In genomic region chr1:132371298-132372081, GRCm38 (mm10) we compare ENCODE assay signal across 9 mouse cellular contexts. TPM values are rescaled to one million over a fixed set of nuclear protein-coding genes. Genes with fewer than 3 reads are reported as not detected.
DNase-seq lines count a peak whose midpoint lies in the region; ATAC-seq and TF ChIP-seq lines count a peak whose summit lies in the region.
"Had no signal": no experiment of that assay in that cellular context is flagged by ENCODE, and none has a peak within 500 bp of the region (broad histone marks: within the 10 kb centered on the region; RNA-seq: fewer than 3 reads in every experiment).

No protein-coding gene starts in this region.

- peak overlapping the region; percentile 54 for H3K27ac ChIP-seq in spleen, adult 2 months (ENCODE audit: insufficient read depth, low read length)
- H3K27ac ChIP-seq in liver, embryonic 15.5 days (replicated peaks), result peak overlapping the region; percentile 95

- H3K4me3 ChIP-seq in erythroblast, embryonic 14.5 days (replicated peaks), result peak overlapping the region; percentile 7
- H3K4me3 ChIP-seq in spleen, adult 2 months (ENCODE audit: extremely low read depth, insufficient read depth, insufficient read length), result no peak overlapping the region
- no peak overlapping the region for H3K4me3 ChIP-seq in liver, embryonic 15.5 days (replicated peaks)

- 70% methylated on average over 8 of the region's 8 CpGs for WGBS in spleen, adult 2 months
- 65% methylated on average over 8 of the region's 8 CpGs for WGBS in liver, embryonic 15.5 days (ENCODE audit: insufficient replicate concordance)

- H3K9me3 ChIP-seq in erythroblast, embryonic 14.5 days (ENCODE audit: control insufficient read depth, low read length), result no peaks in the 10 kb centered on the region
- no peaks in the 10 kb centered on the region for H3K9me3 ChIP-seq in liver, embryonic 15.5 days (replicated peaks)

- H3K27me3 ChIP-seq in erythroblast, embryonic 14.5 days (ENCODE audit: control insufficient read depth), result no peaks in the 10 kb centered on the region
- H3K27me3 ChIP-seq in spleen, adult 2 months (ENCODE audit: control insufficient read depth, insufficient read depth, low read length), result no peaks in the 10 kb centered on the region
- H3K27me3 ChIP-seq in liver, embryonic 15.5 days, result no peaks in the 10 kb centered on the region

- H3K4me2 ChIP-seq in liver, embryonic 15.5 days, result peak overlapping the region; percentile 66; the same call in 1 of the 2 replicates

- peaks cover 87% of the 10 kb centered on the region for H3K4me1 ChIP-seq in erythroblast, embryonic 14.5 days (ENCODE audit: control insufficient read depth)
- peaks cover 14% of the 10 kb centered on the region; the same call in 1 of the 2 replicates for H3K4me1 ChIP-seq in spleen, adult 2 months (ENCODE audit: control insufficient read depth, insufficient read depth, insufficient read length)
- peaks cover 93% of the 10 kb centered on the region for H3K4me1 ChIP-seq in liver, embryonic 15.5 days (replicated peaks)

- no peak for TF ChIP-seq POLR2A in spleen, adult 2 months (IDR thresholded peaks at IDR 0.05; ENCODE audit: low read depth, low read length)

- H3K9ac ChIP-seq in liver, embryonic 15.5 days, result 0 out of 2 replicates have a peak overlapping the region, but pooled peaks have one; percentile 29

- no peak for ATAC-seq in erythroblast, adult 5-6 weeks (replicated peaks; ENCODE audit: low FRiP score, poor library complexity, severe bottlenecking)
- no peak for ATAC-seq in liver, embryonic 15.5 days (ENCODE audit: insufficient read depth)
- ATAC-seq: inflammation-experienced regulatory T-cells, adult 6 months had no signal

- no peak for TF ChIP-seq CTCF in spleen, adult 2 months (IDR thresholded peaks at IDR 0.05; ENCODE audit: extremely low read depth, insufficient read depth, insufficient read length, insufficient replicate concordance)

- peaks cover 97% of the 10 kb centered on the region for H3K36me3 ChIP-seq in erythroblast, embryonic 14.5 days (ENCODE audit: control insufficient read depth)
- no peaks in the 10 kb centered on the region for H3K36me3 ChIP-seq in spleen, adult 2 months (ENCODE audit: control insufficient read depth, insufficient read depth, low read length)
- peaks cover 70% of the 10 kb centered on the region for H3K36me3 ChIP-seq in liver, embryonic 15.5 days (replicated peaks)

- DNase-seq in spleen, adult 2 months (ENCODE audit: low read depth in 1 of 2, low spot score in 2 of 2), result no peak
- no peak for DNase-seq in spleen, postnatal 4 days (ENCODE audit: low spot score in 2 of 2)
- DNase-seq in retina, postnatal 1 day, result no peak
- no peak for DNase-seq in layer of hippocampus, postnatal 36 days
- no peak for DNase-seq in gastrocnemius, adult 18-20 months (ENCODE audit: low spot score)

RNA-seq across cellular contexts. Expression of gene Tmcc2, which starts 19.6 kb away (rescaled TPM):
- 409 and 495 TPM in 2 replicates for polyA plus RNA-seq in erythroblast, embryonic 14.5 days (2012)
- 2,859 and 3,164 TPM in 2 replicates for total RNA-seq in erythroblast, adult 5-6 weeks (2015; ENCODE audit: low replicate concordance)
- 5,593 and 6,096 TPM in 2 replicates for total RNA-seq in erythroblast, adult 5-6 weeks (2017; ENCODE audit: low replicate concordance)
- 116 and 244 TPM in 2 replicates for polyA plus RNA-seq in spleen, adult 2 months (2012; rRNA removed)
- 598 and 710 TPM in 2 replicates for polyA plus RNA-seq in liver, embryonic 15.5 days (2015; fragmentation: Nextera tagmentation; extraction: Ambion mirVana)
- total RNA-seq in layer of hippocampus, postnatal 36 days (2021), result 100 to 1,000 TPM; 240 to 247 TPM
- total RNA-seq in gastrocnemius, adult 18-20 months (2021), result 10 to 100 TPM; 36.8 to 41.5 TPM

RNA-seq across cellular contexts. Expression of gene Dstyk, which starts 45.9 kb away (rescaled TPM):
- 0.07 and 0.09 TPM in 2 replicates for polyA plus RNA-seq in erythroblast, embryonic 14.5 days (2012)
- 36.8 and 37.3 TPM in 2 replicates for total RNA-seq in erythroblast, adult 5-6 weeks (2015; ENCODE audit: low replicate concordance)
- total RNA-seq in erythroblast, adult 5-6 weeks (2017; ENCODE audit: low replicate concordance), result 46.4 and 59.1 TPM in 2 replicates
- polyA plus RNA-seq in spleen, adult 2 months (2012; rRNA removed), result 4.6 and 5.3 TPM in 2 replicates
- 4.5 and 5.3 TPM in 2 replicates for polyA plus RNA-seq in liver, embryonic 15.5 days (2015; fragmentation: Nextera tagmentation; extraction: Ambion mirVana)
- 10 to 100 TPM; 53.1 to 54.0 TPM for total RNA-seq in layer of hippocampus, postnatal 36 days (2021)
- 1 to 10 TPM; 9.6 to 9.9 TPM for total RNA-seq in gastrocnemius, adult 18-20 months (2021)

RNA-seq across cellular contexts. Expression of gene Nuak2, which starts 55.6 kb away (rescaled TPM):
- polyA plus RNA-seq in erythroblast, embryonic 14.5 days (2012), result 0.02 TPM in 1 of 2 replicates, not detected in the other
- 4.4 and 7.7 TPM in 2 replicates for total RNA-seq in erythroblast, adult 5-6 weeks (2015; ENCODE audit: low replicate concordance)
- total RNA-seq in erythroblast, adult 5-6 weeks (2017; ENCODE audit: low replicate concordance), result 1.8 and 3.7 TPM in 2 replicates
- 17.4 and 25.5 TPM in 2 replicates for polyA plus RNA-seq in spleen, adult 2 months (2012; rRNA removed)
- 3.1 and 3.6 TPM in 2 replicates for polyA plus RNA-seq in liver, embryonic 15.5 days (2015; fragmentation: Nextera tagmentation; extraction: Ambion mirVana)
- 1 to 10 TPM in 1 of 2 experiments, under 1 TPM in 1; 0.63 to 1.1 TPM for total RNA-seq in layer of hippocampus, postnatal 36 days (2021)
- total RNA-seq in gastrocnemius, adult 18-20 months (2021), result 1 to 10 TPM in 1 of 2 experiments, under 1 TPM in 1; 0.87 to 1.1 TPM

Comparison
In these comparisons a context has a peak if more than half of its experiments do, and no peak if none do; other contexts are left out.
1. RNA of gene Tmcc2, which starts 19.6 kb away (total RNA-seq): 2,859 to 6,096 TPM in erythroblast, adult 5-6 weeks; 240 to 247 TPM in layer of hippocampus, postnatal 36 days and 36.8 to 41.5 TPM in gastrocnemius, adult 18-20 months; every median in the first group is over 10 times any median in the second.